ENCODE assay signal across 14 mouse cellular contexts in genomic region chr2:144182542-144182941, GRCm38 (mm10).
"Had no signal": no experiment of that assay in that cellular context is flagged by ENCODE, and none has a peak within 500 bp of the region (broad histone marks: within the 10 kb centered on the region; RNA-seq: fewer than 3 reads in every experiment).

No protein-coding gene starts in this region.

- H3K36me3 ChIP-seq: limb, embryonic 12.5 days; neural tube, embryonic 15.5 days had no signal

- H3K9ac ChIP-seq: limb, embryonic 12.5 days; neural tube, embryonic 15.5 days had no signal

- H3K4me2 ChIP-seq: limb, embryonic 12.5 days; neural tube, embryonic 15.5 days had no signal

- H3K27me3 ChIP-seq: limb, embryonic 12.5 days; neural tube, embryonic 15.5 days had no signal

- H3K4me3 ChIP-seq: layer of hippocampus, adult 2 months; limb, embryonic 12.5 days; myocyte; neural tube, embryonic 15.5 days had no signal

- DNase-seq: kidney, adult 18-20 months; kidney, postnatal 10 days; kidney, postnatal 4 days; lung, postnatal 14 days; midbrain, embryonic 14.5 days; right cerebral cortex, adult 18-20 months; right cerebral cortex, postnatal 25 days; thymus, adult 18-20 months; thymus, postnatal 14 days had no signal

- H3K9me3 ChIP-seq: limb, embryonic 12.5 days; neural tube, embryonic 15.5 days had no signal

- H3K27ac ChIP-seq: layer of hippocampus, adult 2 months; limb, embryonic 12.5 days; macrophage; neural tube, embryonic 15.5 days had no signal
